Mouse (Mus musculus): ENCODE results near the gene Resp18. TPM values are rescaled to one million over a fixed set of nuclear protein-coding genes. Genes with fewer than 3 reads are reported as not detected.
"Not testable (repeated sequence)": the region's sequence is repeated elsewhere in the genome, so short reads cannot be mapped to it uniquely, and the experiment has no call there.

Gene Resp18
- polyA plus RNA-seq, 1 experiment from 2014 or later, result 302 TPM

GRCm38 (mm10) chr1:75248041-75248772, 30.0 kb downstream of the Resp18 start:
- Histone ChIP-seq H3K4me2 (no peak overlapping the region), H3K4me3 (replicated peaks) (no peak overlapping the region), H3K9me3 (replicated peaks) (no peaks in the 10 kb centered on the region), H3K9ac (replicated peaks) (no peak overlapping the region), H3K27me3 (replicated peaks) (no peaks in the 10 kb centered on the region), H3K4me1 (peaks cover 16% of the 10 kb centered on the region), H3K27ac (replicated peaks) (no peak overlapping the region), H3K36me3 (peaks cover 12% of the 10 kb centered on the region)
- ATAC-seq (ENCODE audit: low FRiP score), result no peak
- 53% methylated on average over 9 of the region's 9 CpGs for WGBS

- H3K36me3 ChIP-seq, result peaks cover 12% of the 10 kb centered on the region
- ATAC-seq (ENCODE audit: low FRiP score), result no peak
- H3K9me3 ChIP-seq (replicated peaks), result no peaks in the 10 kb centered on the region
- no peak overlapping the region for H3K9ac ChIP-seq (replicated peaks)
- no peak overlapping the region for H3K4me2 ChIP-seq
- 84% methylated on average over 16 of the region's 16 CpGs for whole genome bisulfite sequencing
- H3K4me1 ChIP-seq, result peaks cover 16% of the 10 kb centered on the region
- H3K4me3 ChIP-seq (replicated peaks), result no peak overlapping the region
- no peak overlapping the region for H3K27ac ChIP-seq (replicated peaks)
- H3K27me3 ChIP-seq (replicated peaks), result no peaks in the 10 kb centered on the region
Observed at GRCm38 (mm10) chr1:75247071-75247930, 30.9 kb downstream of the Resp18 start.

GRCm38 (mm10) chr1:75244836-75245235, 33.4 kb downstream of the Resp18 start:
- Histone ChIP-seq H3K27me3 (replicated peaks) (no peaks in the 10 kb centered on the region), H3K36me3 (peaks cover 32% of the 10 kb centered on the region), H3K9ac (replicated peaks) (no peak overlapping the region), H3K4me2 (no peak overlapping the region), H3K4me1 (peaks cover 9% of the 10 kb centered on the region; the same call in 1 of the 2 replicates), H3K9me3 (replicated peaks) (no peaks in the 10 kb centered on the region), H3K27ac (replicated peaks) (no peak overlapping the region), H3K4me3 (replicated peaks) (no peak overlapping the region)
- 32% methylated on average over 4 of the region's 4 CpGs for WGBS
- ATAC-seq (ENCODE audit: low FRiP score), result peak; percentile 77

- ATAC-seq (ENCODE audit: low FRiP score), result 0 out of 2 replicates have a peak, but pooled peaks have one; percentile 11
- Histone ChIP-seq H3K4me1 (peaks cover 9% of the 10 kb centered on the region; the same call in 1 of the 2 replicates), H3K27ac (replicated peaks) (no peak overlapping the region), H3K9me3 (replicated peaks) (no peaks in the 10 kb centered on the region), H3K4me2 (no peak overlapping the region), H3K9ac (replicated peaks) (no peak overlapping the region), H3K27me3 (replicated peaks) (no peaks in the 10 kb centered on the region), H3K36me3 (peaks cover 37% of the 10 kb centered on the region), H3K4me3 (replicated peaks) (no peak overlapping the region)
- 90% methylated on average over 12 of the region's 12 CpGs for WGBS
Observed at GRCm38 (mm10) chr1:75244175-75244826, 33.9 kb downstream of the Resp18 start.

GRCm38 (mm10) chr1:75243411-75243810, 34.8 kb downstream of the Resp18 start:
- H3K9me3 ChIP-seq (replicated peaks), result no peaks in the 10 kb centered on the region
- 90% methylated on average over 14 of the region's 14 CpGs for WGBS
- H3K27ac ChIP-seq (replicated peaks), result no peak overlapping the region
- no peak for ATAC-seq (ENCODE audit: low FRiP score)
- peaks cover 9% of the 10 kb centered on the region; the same call in 1 of the 2 replicates for H3K4me1 ChIP-seq
- no peak overlapping the region for H3K4me3 ChIP-seq (replicated peaks)
- no peak overlapping the region for H3K4me2 ChIP-seq
- peaks cover 37% of the 10 kb centered on the region for H3K36me3 ChIP-seq
- no peak overlapping the region for H3K9ac ChIP-seq (replicated peaks)
- no peaks in the 10 kb centered on the region for H3K27me3 ChIP-seq (replicated peaks)

- Histone ChIP-seq H3K36me3 (peaks cover 37% of the 10 kb centered on the region), H3K4me2 (no peak overlapping the region), H3K4me1 (peaks cover 26% of the 10 kb centered on the region), H3K27me3 (replicated peaks) (no peaks in the 10 kb centered on the region), H3K27ac (replicated peaks) (no peak overlapping the region), H3K4me3 (replicated peaks) (no peak overlapping the region), H3K9ac (replicated peaks) (no peak overlapping the region), H3K9me3 (replicated peaks) (no peaks in the 10 kb centered on the region)
- 89% methylated on average over 10 of the region's 10 CpGs for WGBS
- no peak for ATAC-seq (ENCODE audit: low FRiP score)
Observed at GRCm38 (mm10) chr1:75239591-75239990, 38.6 kb downstream of the Resp18 start.

- H3K4me2 ChIP-seq, result peak within 1 kb of the TSS; percentile 78
- WGBS, result under 1% methylated on average over 63 of the region's 64 CpGs
- peak; percentile 89 for ATAC-seq (ENCODE audit: low FRiP score)
- H3K27me3 ChIP-seq (replicated peaks), result no peaks in the 10 kb centered on the region
- peak within 1 kb of the TSS; percentile 92 for H3K27ac ChIP-seq (replicated peaks)
- H3K4me1 ChIP-seq, result peaks cover 27% of the 10 kb centered on the region
- H3K4me3 ChIP-seq (replicated peaks), result peak within 1 kb of the TSS; percentile 80
- no peaks in the 10 kb centered on the region for H3K9me3 ChIP-seq (replicated peaks)
- peak within 1 kb of the TSS; percentile 83 for H3K9ac ChIP-seq (replicated peaks)
- H3K36me3 ChIP-seq, result peaks cover 17% of the 10 kb centered on the region
Observed at GRCm38 (mm10) chr1:75236117-75237050, 41.8 kb downstream of the Resp18 start, which contains the start of gene Dnajb2. TSS of gene Dnajb2 (plus strand) at chr1:75236406.

- Histone ChIP-seq H3K9me3 (replicated peaks) (no peaks in the 10 kb centered on the region), H3K36me3 (peaks cover 2% of the 10 kb centered on the region), H3K27me3 (replicated peaks) (0 out of 2 replicates have a peak, but pooled peaks cover 2% of the 10 kb centered on the region), H3K4me1 (peaks cover 27% of the 10 kb centered on the region), H3K9ac (replicated peaks) (no peak overlapping the region), H3K4me3 (replicated peaks) (no peak overlapping the region), H3K27ac (replicated peaks) (no peak overlapping the region), H3K4me2 (peak overlapping the region; percentile 22; the same call in 1 of the 2 replicates)
- peak; percentile 51; the same call in 1 of the 2 replicates for ATAC-seq (ENCODE audit: low FRiP score)
- WGBS, result under 1% methylated on average over 8 of the region's 8 CpGs
Observed at GRCm38 (mm10) chr1:75234606-75235005, 43.6 kb downstream of the Resp18 start.

- not testable (repeated sequence) for H3K27me3 ChIP-seq (replicated peaks); H3K27ac ChIP-seq (replicated peaks); ATAC-seq (ENCODE audit: low FRiP score); H3K9ac ChIP-seq (replicated peaks); H3K36me3 ChIP-seq; H3K4me2 ChIP-seq; H3K4me3 ChIP-seq (replicated peaks); H3K9me3 ChIP-seq (replicated peaks)
- peaks cover 26% of the 10 kb centered on the region for H3K4me1 ChIP-seq
- WGBS, result 70% methylated on average over 4 of the region's 4 CpGs
Observed at GRCm38 (mm10) chr1:75232489-75232888, 45.7 kb downstream of the Resp18 start.

- no peak within 1 kb of the TSS for H3K27ac ChIP-seq (replicated peaks)
- 76% methylated on average over 5 of the region's 5 CpGs for WGBS
Observed at GRCm38 (mm10) chr1:75231664-75232152, 46.5 kb downstream of the Resp18 start, which contains the start of gene A630095N17Rik. TSS of gene A630095N17Rik (minus strand) at chr1:75232102.

More at GRCm38 (mm10) chr1:75231664-75232152, 46.5 kb downstream of the Resp18 start, which contains the start of gene A630095N17Rik:
- Histone ChIP-seq H3K9me3 (replicated peaks) (no peaks in the 10 kb centered on the region), H3K9ac (replicated peaks) (no peak within 1 kb of the TSS), H3K4me2 (no peak within 1 kb of the TSS), H3K36me3 (no peaks in the 10 kb centered on the region), H3K4me1 (peaks cover 18% of the 10 kb centered on the region), H3K4me3 (replicated peaks) (no peak within 1 kb of the TSS), H3K27me3 (replicated peaks) (peaks cover 7% of the 10 kb centered on the region; the same call in 1 of the 2 replicates)
- no peak for ATAC-seq (ENCODE audit: low FRiP score)

Measured in neural tube, embryonic 15.5 days (tissue).